Mouse (Mus musculus) right cerebral cortex, postnatal 4 days (tissue): Measurements from ENCODE around the gene Hoxb5.

Experiments used
- DNase-seq: peaks from one replicate; pipeline ENCODE4 v3.0.0-alpha.2; 2022

Hoxb5 gene

DNA sequence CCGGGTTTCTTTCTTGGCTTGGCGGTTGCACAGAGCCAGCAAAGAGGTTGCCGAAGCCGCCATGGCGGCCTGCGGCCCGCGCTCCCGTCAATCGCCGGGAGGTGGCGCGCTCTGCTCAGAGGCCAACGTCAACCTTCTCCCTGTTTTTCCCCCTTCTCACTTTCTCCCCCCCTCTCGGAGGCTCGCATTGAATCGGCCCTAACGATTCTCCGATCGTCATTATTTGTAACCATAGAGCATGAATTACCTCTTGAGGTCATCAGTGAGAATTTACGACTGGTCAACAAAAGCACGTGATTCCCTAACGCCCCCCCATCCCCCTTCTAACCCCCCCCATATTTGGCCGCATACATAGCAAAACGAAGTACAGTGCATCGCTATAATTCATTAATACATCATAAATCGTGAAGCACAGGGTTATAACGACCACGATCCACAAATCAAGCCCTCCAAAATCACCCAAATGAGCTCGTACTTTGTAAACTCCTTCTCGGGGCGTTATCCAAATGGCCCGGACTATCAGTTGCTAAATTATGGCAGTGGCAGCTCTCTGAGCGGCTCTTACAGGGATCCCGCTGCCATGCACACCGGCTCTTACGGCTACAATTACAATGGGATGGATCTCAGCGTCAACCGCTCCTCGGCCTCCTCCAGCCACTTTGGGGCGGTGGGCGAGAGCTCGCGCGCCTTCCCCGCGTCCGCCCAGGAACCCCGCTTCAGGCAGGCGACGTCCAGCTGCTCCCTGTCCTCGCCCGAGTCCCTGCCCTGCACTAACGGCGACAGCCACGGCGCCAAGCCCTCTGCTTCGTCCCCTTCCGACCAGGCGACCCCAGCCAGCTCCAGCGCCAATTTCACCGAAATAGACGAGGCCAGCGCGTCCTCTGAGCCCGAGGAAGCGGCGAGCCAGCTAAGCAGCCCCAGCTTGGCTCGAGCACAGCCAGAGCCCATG, at the start of gene Hoxb5:
Gene Hoxb5, plus strand, starts transcription at position 186 of the 949 bp plus-strand sequence.
- peak; percentile 74 for DNase-seq

GRCm38 (mm10) chr11:96254221-96254620, 48.9 kb upstream of the Hoxb5 start:
- no peak for DNase-seq

- DNase-seq: no peak
Measured at GRCm38 (mm10) chr11:96255111-96255995, 47.8 kb upstream of the Hoxb5 start.

DNA sequence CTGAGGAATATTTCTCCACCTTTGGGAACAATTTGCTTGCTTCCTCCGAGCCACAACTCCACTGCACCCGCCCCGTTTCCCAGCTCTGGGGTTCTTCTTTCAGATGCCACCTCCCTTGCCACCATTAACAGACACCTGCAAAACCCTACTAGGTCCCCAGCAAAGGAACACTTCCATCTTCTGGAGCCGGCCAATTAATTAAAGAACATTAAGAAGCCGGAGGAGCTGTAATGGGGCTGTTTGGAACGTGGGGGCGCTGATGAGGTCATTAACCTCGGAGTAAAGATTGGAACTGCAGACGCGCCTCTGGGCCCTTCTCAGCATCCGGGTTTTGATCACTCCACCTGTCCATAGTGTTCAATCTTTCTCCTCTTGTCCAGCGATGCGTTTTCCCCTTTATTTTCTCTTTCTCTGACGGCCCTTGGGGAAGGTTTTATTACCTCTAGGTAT, 47.1 kb upstream of the Hoxb5 start:
- no peak for DNase-seq

GRCm38 (mm10) chr11:96257141-96257540, 46.0 kb upstream of the Hoxb5 start:
- no peak for DNase-seq

- no peak for DNase-seq
Measured at GRCm38 (mm10) chr11:96259038-96259437, 44.1 kb upstream of the Hoxb5 start.

- DNase-seq: no peak
Measured at GRCm38 (mm10) chr11:96259511-96259910, 43.6 kb upstream of the Hoxb5 start.

DNA sequence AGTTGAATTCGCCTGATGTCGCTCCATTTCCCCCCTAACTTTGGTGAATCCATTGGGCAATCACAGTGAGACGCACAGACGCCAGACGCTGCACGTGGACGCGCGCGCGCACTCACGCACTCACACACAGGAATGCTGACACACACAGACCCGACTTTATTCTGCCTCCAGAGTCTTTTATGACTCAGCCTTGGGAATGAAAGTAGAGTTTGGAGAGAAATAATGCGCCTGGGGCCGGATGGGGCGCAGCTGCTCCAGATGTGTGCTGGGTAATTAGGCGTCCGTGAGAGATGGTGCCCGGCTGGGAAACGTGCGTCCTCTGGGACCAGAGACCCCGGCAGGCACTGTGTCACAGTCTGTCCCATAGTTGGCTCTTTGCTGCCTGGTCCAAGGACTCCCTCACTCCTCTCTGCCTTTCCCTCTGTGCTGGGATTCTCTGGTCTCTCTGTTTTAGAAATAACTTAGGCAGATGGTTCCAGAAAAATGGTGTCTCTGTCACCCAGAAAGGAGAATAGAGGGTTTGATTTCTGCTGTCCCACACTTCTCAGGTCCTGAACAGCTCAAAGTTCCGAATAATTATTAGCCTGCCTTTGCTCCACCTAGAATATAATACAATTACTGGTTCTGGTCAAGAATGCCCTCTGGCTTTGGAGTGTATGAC, 42.7 kb upstream of the Hoxb5 start:
- no peak for DNase-seq

GRCm38 (mm10) chr11:96261323-96261890, 41.7 kb upstream of the Hoxb5 start:
- DNase-seq: peak; percentile 63

- DNase-seq: no peak
Measured at GRCm38 (mm10) chr11:96262262-96262830, 40.8 kb upstream of the Hoxb5 start.

DNA sequence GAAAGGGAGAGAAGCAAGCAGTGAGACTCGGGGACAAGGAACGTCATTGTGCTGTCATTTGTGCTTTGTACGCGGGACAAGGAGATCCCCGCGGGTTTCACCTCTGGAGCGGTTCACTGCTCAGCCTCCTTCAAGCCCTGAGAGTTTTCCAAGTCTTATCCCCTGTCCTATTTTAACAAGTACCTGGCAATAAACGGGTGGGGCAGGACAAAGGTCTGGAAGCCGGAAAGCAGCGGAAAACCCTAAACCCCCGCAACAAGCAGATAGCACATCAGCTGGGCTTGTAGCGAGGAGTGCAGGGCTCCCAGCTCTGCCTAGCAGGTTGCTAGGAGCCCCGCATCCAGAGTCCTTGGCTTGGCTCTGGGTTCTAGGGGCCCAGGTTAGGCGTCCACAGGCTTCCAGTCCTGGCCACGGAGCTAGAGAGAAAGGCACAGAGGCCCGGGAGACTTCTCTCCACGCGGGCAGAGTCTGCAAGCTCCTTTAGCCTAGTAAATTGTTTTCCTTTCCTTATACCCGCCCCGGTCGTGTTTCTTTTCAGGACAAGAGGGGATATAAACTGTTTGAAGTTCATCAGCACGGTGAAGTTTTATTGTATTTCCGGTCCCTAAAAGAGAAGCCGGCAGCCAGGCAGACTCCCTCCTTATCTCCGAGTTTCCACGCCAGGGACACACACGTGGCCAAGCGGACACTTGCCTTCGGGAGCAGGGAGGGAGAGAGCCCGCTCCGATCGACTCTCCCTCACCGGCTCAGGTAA, 39.3 kb upstream of the Hoxb5 start:
- no peak for DNase-seq

DNA sequence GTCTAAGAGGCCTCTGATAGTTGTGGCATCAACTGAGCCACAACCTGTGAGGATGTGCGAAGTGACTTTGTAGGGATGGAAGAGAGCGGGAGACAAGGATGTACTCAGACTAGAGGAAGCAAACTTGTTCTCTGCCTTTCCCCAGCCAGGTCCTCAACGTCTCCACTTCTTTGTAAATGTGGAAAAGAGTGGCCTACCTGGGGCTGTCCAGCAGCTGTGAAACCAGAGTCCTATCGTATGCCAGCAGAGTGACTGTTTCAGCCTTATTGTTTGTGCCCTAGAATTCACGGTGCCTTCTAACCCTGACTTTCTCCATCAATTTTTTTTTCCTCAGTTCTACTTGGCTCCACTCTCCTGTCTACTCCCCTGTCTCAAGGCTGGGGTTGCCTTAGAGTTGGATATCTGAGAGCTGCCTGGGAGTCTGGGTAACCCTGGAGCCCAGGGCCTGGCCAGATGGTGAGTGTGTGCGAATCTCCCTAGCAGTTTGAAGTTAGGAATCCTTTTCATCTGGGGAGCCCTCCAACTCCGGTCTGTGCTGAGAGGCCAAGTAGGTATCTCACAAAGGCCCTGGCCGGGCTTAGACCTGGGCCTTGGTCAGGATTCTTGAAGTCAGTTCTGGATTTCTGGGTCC, 38.6 kb upstream of the Hoxb5 start:
- DNase-seq: no peak

- DNase-seq: no peak
Measured at GRCm38 (mm10) chr11:96265954-96266353, 37.2 kb upstream of the Hoxb5 start.

DNA sequence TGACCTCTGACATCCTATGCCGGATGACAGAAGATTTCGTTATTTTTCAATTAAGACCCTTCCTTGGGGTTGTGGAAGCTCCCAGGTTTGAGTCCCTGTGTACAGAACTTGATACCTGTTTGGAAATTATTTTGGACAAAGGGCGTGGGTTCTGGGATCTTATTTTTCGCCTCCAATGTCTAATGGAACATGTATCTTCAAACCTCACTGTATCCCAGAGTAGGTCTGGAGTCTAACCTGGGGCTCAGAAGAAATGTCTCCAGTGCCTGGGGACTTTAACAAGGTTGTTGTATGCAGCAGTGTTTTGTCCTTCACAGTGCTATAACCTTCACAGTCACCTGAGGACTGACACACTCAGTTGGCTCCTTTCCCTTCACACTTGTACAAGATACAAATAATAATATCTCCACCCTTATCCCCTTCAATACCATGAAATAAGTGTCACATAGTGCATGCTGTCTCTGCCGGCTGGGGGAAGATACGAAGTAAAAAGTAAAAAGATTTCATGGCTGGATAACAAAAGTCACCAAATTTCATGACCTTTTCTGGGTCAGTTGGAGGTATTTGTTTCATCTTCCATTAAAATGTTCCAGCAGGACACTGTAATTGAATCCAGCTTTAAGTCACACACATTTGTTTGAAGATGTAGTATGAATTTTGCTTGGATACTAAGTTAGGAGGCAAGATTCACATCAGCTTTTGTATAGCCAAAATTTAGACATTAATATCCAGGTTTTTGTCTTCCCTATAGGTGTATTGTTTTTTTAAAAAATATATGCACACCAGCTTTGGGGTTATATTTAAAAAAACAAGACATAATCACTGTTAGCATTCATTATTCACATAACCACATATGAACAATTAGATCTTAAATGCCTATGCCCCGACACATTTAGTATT, 35.9 kb upstream of the Hoxb5 start:
- no peak for DNase-seq

- DNase-seq: no peak
Measured at GRCm38 (mm10) chr11:96268031-96268745, 34.9 kb upstream of the Hoxb5 start.

GRCm38 (mm10) chr11:96269869-96270268, 33.3 kb upstream of the Hoxb5 start:
- no peak for DNase-seq

DNA sequence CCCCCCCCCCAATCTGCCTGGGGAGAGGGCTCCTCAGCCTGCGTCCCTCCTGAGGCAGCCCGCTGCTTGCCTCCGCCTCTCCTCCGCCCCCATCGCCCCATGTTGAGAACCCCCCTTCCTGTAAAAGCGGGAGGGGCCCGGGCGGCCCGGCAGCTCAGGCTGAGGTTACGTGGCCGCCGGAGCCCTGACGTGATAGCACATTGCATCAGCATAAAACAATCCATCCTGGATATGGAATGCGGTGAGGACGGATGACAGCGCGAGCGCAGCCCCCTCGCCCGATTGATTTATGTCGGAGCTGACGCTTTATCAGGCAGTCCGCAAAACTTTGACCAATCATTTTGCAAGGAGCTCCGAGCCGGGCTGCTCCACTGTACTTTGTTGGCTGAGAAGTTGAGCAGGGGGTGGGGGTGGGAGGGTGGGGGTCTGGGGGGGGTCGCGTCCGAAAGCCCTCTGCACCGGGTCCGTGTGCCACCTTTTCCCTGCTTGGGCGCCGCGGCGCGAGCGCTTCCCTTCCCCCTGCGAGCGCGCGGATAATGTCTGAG, 32.1 kb upstream of the Hoxb5 start, which contains the start of gene Hoxb9:
Gene Hoxb9, plus strand, starts transcription at position 462 of the 545 bp plus-strand sequence.
- no peak for DNase-seq

DNA sequence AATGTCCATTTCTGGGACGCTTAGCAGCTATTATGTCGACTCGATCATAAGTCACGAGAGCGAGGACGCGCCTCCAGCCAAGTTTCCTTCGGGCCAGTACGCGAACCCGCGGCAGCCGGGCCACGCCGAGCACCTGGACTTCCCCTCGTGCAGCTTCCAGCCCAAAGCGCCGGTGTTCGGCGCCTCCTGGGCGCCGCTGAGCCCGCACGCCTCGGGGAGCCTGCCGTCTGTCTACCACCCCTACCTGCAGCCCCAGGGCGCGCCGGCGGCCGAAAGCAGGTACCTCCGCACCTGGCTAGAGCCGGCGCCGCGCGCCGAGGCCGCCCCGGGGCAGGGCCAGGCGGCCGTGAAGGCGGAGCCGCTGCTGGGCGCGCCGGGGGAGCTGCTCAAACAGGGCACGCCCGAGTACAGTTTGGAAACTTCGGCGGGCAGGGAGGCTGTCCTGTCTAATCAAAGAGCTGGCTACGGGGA, 31.6 kb upstream of the Hoxb5 start:
- no peak for DNase-seq
